Mouse (Mus musculus) forebrain, embryonic 12.5 days (tissue): ENCODE data around the gene 1700012P22Rik. TPM values are rescaled to one million over a fixed set of nuclear protein-coding genes. Genes with fewer than 3 reads are reported as not detected.

Experiments used
- ATAC-seq: fragments of 200-750 bp; cut with Nextera tagmentation; 2 replicates; pipeline ENCODE4 v1.8.0; 2017; ENCODE audit warnings: moderate TSS enrichment; ENCODE audit not compliant: low FRiP score
- H3K27ac ChIP-seq: fragments of 300-500 bp; sonication (generic); 2 replicates; pipeline ENCODE4 v1.5.1; 2016; ENCODE audit warnings: mild to moderate bottlenecking
- H3K27me3 ChIP-seq: fragments of 300-500 bp; sonication (generic); 2 replicates; pipeline ENCODE4 v1.6.1; 2016; ENCODE audit warnings: mild to moderate bottlenecking
- H3K36me3 ChIP-seq: fragments of 300-500 bp; sonication (generic); replicated peaks from 2 replicates; pipeline ENCODE4 v1.6.1; 2016; ENCODE audit warnings: mild to moderate bottlenecking
- H3K4me1 ChIP-seq: fragments of 300-500 bp; sonication (generic); 2 replicates; pipeline ENCODE4 v1.6.1; 2016
- H3K4me2 ChIP-seq: fragments of 300-500 bp; sonication (generic); 2 replicates; pipeline ENCODE4 v1.6.1; 2016; ENCODE audit warnings: mild to moderate bottlenecking, moderate library complexity
- H3K4me3 ChIP-seq: fragments of 300-500 bp; sonication (generic); replicated peaks from 2 replicates; pipeline ENCODE4 v1.5.1; 2016; ENCODE audit warnings: mild to moderate bottlenecking
- H3K9ac ChIP-seq: fragments of 300-500 bp; sonication (generic); 2 replicates; pipeline ENCODE4 v1.6.1; 2016; ENCODE audit warnings: mild to moderate bottlenecking
- H3K9me3 ChIP-seq: fragments of 300-500 bp; sonication (generic); 2 replicates; pipeline ENCODE4 v1.6.1; 2016
- WGBS: fragments of 180-500 bp; shearing (Covaris S2); methylation state at CpG from one replicate; pipeline ENCODE4 v1.1.7; 2016; 5-methylcytosine and 5-hydroxymethylcytosine counted together
- polyA plus RNA-seq: library from polyadenylated mRNA; unstranded; fragments of >200 nt; fragmentation: Nextera tagmentation; extraction: Ambion mirVana; gene quantifications from 2 replicates; pipeline ENCODE4 v1.2.1, GENCODE M21; 2016

Gene 1700012P22Rik
- not detected in 2 replicates for polyA plus RNA-seq

- no peak within 1 kb of the TSS for H3K27ac ChIP-seq
- no peaks in the 10 kb centered on the region for H3K4me1 ChIP-seq
- ATAC-seq: no peak
- no peak within 1 kb of the TSS for H3K4me3 ChIP-seq
- no peak within 1 kb of the TSS for H3K9ac ChIP-seq
- no peak within 1 kb of the TSS for H3K4me2 ChIP-seq
- H3K27me3 ChIP-seq: no peaks in the 10 kb centered on the region
- H3K9me3 ChIP-seq: peaks cover 33% of the 10 kb centered on the region
- H3K36me3 ChIP-seq: no peaks in the 10 kb centered on the region
These were observed at the start of gene 1700012P22Rik for GRCm38 (mm10) chr4:144438672-144439071. Gene 1700012P22Rik (minus strand): TSS chr4:144438772.

- H3K4me1 ChIP-seq: no peaks in the 10 kb centered on the region
- H3K9me3 ChIP-seq: peaks cover 51% of the 10 kb centered on the region
- no peak for ATAC-seq
- no peaks in the 10 kb centered on the region for H3K27me3 ChIP-seq
- H3K9ac ChIP-seq: no peak overlapping the region
- no peaks in the 10 kb centered on the region for H3K36me3 ChIP-seq
- WGBS: 43% methylated on average over 1 of the region's 1 CpGs
- H3K4me3 ChIP-seq: no peak overlapping the region
- H3K27ac ChIP-seq: no peak overlapping the region
- no peak overlapping the region for H3K4me2 ChIP-seq
These were observed 29.5 kb upstream of the 1700012P22Rik start for GRCm38 (mm10) chr4:144468091-144468490.

GRCm38 (mm10) chr4:144465206-144465605 is 26.6 kb upstream of the 1700012P22Rik start:
- Histone ChIP-seq H3K4me1 (no peaks in the 10 kb centered on the region), H3K9ac (no peak overlapping the region), H3K27ac (no peak overlapping the region), H3K9me3 (peaks cover 50% of the 10 kb centered on the region), H3K4me2 (no peak overlapping the region), H3K27me3 (no peaks in the 10 kb centered on the region), H3K4me3 (no peak overlapping the region), H3K36me3 (no peaks in the 10 kb centered on the region)
- ATAC-seq: no peak
- 80% methylated on average over 2 of the region's 2 CpGs for WGBS

DNA sequence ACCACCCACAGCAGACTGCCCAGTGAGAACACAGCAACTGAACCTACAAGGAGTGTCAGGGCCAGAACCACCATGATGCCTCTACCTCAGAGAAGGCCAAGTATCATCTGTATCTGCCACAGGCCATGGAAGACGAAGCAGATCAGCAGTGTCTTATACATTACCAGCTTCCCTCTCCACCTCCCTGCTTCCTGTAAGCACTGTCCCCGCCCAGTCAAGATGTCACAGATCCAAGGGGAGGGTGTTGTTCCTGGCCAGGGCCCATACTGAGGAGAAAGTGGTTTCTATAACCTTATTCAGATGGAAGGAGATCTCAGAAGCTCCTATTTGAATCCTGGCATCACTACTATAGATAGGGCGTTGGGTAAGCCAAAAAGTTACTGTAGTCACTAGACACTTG is 25.1 kb upstream of the 1700012P22Rik start, which contains the start of gene Aadacl3:
Aadacl3 (minus strand) TSS at position 101 of the 400 bp plus-strand sequence.
- 74% methylated on average over 3 of the region's 3 CpGs for WGBS
- Histone ChIP-seq H3K4me3 (no peak within 1 kb of the TSS), H3K9ac (no peak within 1 kb of the TSS), H3K27ac (no peak within 1 kb of the TSS), H3K4me1 (no peaks in the 10 kb centered on the region), H3K27me3 (no peaks in the 10 kb centered on the region), H3K4me2 (no peak within 1 kb of the TSS), H3K9me3 (peaks cover 53% of the 10 kb centered on the region), H3K36me3 (no peaks in the 10 kb centered on the region)
- ATAC-seq: no peak

GRCm38 (mm10) chr4:144453217-144453616 is 14.6 kb upstream of the 1700012P22Rik start, which contains the start of gene Gm9944:
Gene Gm9944 (minus strand): TSS chr4:144453317.
- no peak within 1 kb of the TSS for H3K4me3 ChIP-seq
- no peak within 1 kb of the TSS for H3K27ac ChIP-seq
- H3K4me2 ChIP-seq: no peak within 1 kb of the TSS
- H3K27me3 ChIP-seq: no peaks in the 10 kb centered on the region
- no peaks in the 10 kb centered on the region for H3K4me1 ChIP-seq
- ATAC-seq: no peak
- H3K9me3 ChIP-seq: peaks cover 48% of the 10 kb centered on the region; the same call in 1 of the 2 replicates
- H3K9ac ChIP-seq: no peak within 1 kb of the TSS
- no peaks in the 10 kb centered on the region for H3K36me3 ChIP-seq
- 69% methylated on average over 2 of the region's 2 CpGs for WGBS

- Histone ChIP-seq H3K27me3 (no peaks in the 10 kb centered on the region), H3K4me3 (no peak overlapping the region), H3K9me3 (peaks cover 42% of the 10 kb centered on the region), H3K4me1 (no peaks in the 10 kb centered on the region), H3K9ac (no peak overlapping the region), H3K27ac (no peak overlapping the region), H3K36me3 (no peaks in the 10 kb centered on the region), H3K4me2 (no peak overlapping the region)
- no peak for ATAC-seq
- 77% methylated on average over 2 of the region's 2 CpGs for WGBS
These were observed 10.0 kb upstream of the 1700012P22Rik start for GRCm38 (mm10) chr4:144448546-144448945.

DNA sequence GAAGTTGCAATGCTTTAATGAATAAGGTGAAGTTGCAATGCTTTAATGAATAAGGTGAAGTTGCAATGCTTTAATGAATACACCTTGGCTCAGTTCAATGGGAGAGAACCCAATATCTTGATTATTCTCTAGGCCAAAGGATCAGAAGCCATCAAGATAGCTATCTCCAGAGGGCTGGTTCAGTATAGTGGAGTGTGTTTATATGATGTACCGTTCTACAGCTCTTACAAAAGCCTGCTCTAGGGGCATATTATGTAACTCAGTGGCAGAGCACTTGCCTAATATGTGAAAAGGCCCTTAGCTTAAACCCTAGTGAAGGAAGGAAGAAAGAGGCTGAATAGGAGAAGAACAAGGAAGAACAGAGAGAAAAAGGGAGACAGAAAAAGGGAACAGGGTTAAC is 3.0 kb upstream of the 1700012P22Rik start:
- H3K27ac ChIP-seq: no peak overlapping the region
- no peak for ATAC-seq

GRCm38 (mm10) chr4:144441095-144441494 is 2.5 kb upstream of the 1700012P22Rik start:
- H3K9me3 ChIP-seq: peaks cover 44% of the 10 kb centered on the region
- H3K9ac ChIP-seq: no peak overlapping the region
- H3K36me3 ChIP-seq: no peaks in the 10 kb centered on the region
- ATAC-seq: no peak
- no peak overlapping the region for H3K4me3 ChIP-seq
- H3K4me1 ChIP-seq: no peaks in the 10 kb centered on the region
- H3K4me2 ChIP-seq: no peak overlapping the region
- 90% methylated on average over 3 of the region's 4 CpGs for WGBS
- H3K27ac ChIP-seq: no peak overlapping the region
- H3K27me3 ChIP-seq: no peaks in the 10 kb centered on the region

More for the DNA sequence above, 3.0 kb upstream of the 1700012P22Rik start:
- no peaks in the 10 kb centered on the region for H3K4me1 ChIP-seq
- no peak overlapping the region for H3K4me2 ChIP-seq
- peaks cover 47% of the 10 kb centered on the region for H3K9me3 ChIP-seq
- no peaks in the 10 kb centered on the region for H3K27me3 ChIP-seq
- no peak overlapping the region for H3K4me3 ChIP-seq
- no peak overlapping the region for H3K9ac ChIP-seq
- 78% methylated on average over 1 of the region's 1 CpGs for WGBS
- H3K36me3 ChIP-seq: no peaks in the 10 kb centered on the region

DNA sequence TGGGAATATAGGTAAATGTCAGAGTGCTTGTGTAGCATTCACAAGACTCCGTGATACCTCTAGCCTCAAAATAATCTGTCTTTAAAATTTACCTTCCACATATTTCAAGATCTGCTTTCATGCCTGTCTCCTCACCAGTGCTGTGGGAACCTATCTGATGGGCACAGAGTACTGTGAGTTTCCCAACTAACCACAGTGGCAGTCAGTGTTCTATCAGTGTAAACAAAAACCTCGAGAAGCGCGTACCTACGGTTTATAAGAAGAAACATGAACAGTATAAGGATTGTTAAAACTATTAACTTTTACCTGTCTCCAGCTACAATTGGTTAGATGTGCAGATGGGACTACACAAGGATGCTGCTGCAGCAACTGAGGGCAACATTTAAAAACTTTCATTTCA is 5.4 kb downstream of the 1700012P22Rik start:
- Histone ChIP-seq H3K4me2 (no peak overlapping the region), H3K27me3 (no peaks in the 10 kb centered on the region), H3K4me3 (no peak overlapping the region), H3K4me1 (no peaks in the 10 kb centered on the region), H3K27ac (no peak overlapping the region), H3K9me3 (peaks cover 21% of the 10 kb centered on the region), H3K9ac (no peak overlapping the region), H3K36me3 (no peaks in the 10 kb centered on the region)
- ATAC-seq: no peak
- WGBS: 89% methylated on average over 5 of the region's 5 CpGs

GRCm38 (mm10) chr4:144430723-144431122 is 7.8 kb downstream of the 1700012P22Rik start:
- 85% methylated on average over 2 of the region's 2 CpGs for whole genome bisulfite sequencing
- Histone ChIP-seq H3K4me3 (no peak overlapping the region), H3K36me3 (no peaks in the 10 kb centered on the region), H3K4me2 (no peak overlapping the region), H3K9ac (no peak overlapping the region), H3K27me3 (no peaks in the 10 kb centered on the region), H3K4me1 (no peaks in the 10 kb centered on the region), H3K9me3 (peaks cover 13% of the 10 kb centered on the region; the same call in 1 of the 2 replicates), H3K27ac (no peak overlapping the region)
- no peak for ATAC-seq

- Histone ChIP-seq H3K4me3 (no peak overlapping the region), H3K4me2 (no peak overlapping the region), H3K27me3 (no peaks in the 10 kb centered on the region), H3K36me3 (no peaks in the 10 kb centered on the region), H3K27ac (no peak overlapping the region), H3K4me1 (no peaks in the 10 kb centered on the region), H3K9me3 (peaks cover 13% of the 10 kb centered on the region; the same call in 1 of the 2 replicates), H3K9ac (no peak overlapping the region)
- WGBS: 29% methylated on average over 3 of the region's 3 CpGs
- ATAC-seq: no peak
These were observed 9.7 kb downstream of the 1700012P22Rik start for GRCm38 (mm10) chr4:144428868-144429267.

- no peak for ATAC-seq
- H3K27ac ChIP-seq: no peak overlapping the region
- H3K4me3 ChIP-seq: no peak overlapping the region
- no peaks in the 10 kb centered on the region for H3K4me1 ChIP-seq
- H3K36me3 ChIP-seq: no peaks in the 10 kb centered on the region
- H3K9me3 ChIP-seq: peaks cover 11% of the 10 kb centered on the region; the same call in 1 of the 2 replicates
- WGBS: 77% methylated on average over 5 of the region's 5 CpGs
- no peaks in the 10 kb centered on the region for H3K27me3 ChIP-seq
- H3K9ac ChIP-seq: no peak overlapping the region
- no peak overlapping the region for H3K4me2 ChIP-seq
These were observed 14.0 kb downstream of the 1700012P22Rik start for GRCm38 (mm10) chr4:144424590-144424989.

DNA sequence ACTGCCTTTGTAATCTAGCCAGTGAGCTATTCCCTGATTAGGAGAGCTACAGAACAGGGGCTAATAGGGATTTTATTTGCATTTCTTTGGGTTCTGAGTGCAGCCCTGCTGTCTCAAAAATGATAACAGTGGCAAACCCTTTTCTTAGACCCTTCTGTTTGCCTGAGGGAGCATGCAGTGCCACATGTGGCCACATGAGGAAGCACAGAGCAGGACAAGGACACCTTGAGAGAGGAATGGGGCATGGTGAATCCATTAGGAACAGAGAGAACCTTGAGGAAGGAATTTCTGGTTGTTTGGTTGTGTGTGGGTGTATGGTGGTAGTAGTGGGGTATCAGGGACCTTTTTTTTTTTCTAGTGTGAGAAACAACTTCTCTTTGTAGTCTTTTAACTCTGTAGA is 17.9 kb downstream of the 1700012P22Rik start:
- Histone ChIP-seq H3K27ac (no peak overlapping the region), H3K4me1 (no peaks in the 10 kb centered on the region), H3K9ac (no peak overlapping the region), H3K4me2 (no peak overlapping the region), H3K4me3 (no peak overlapping the region), H3K9me3 (peaks cover 30% of the 10 kb centered on the region), H3K27me3 (no peaks in the 10 kb centered on the region), H3K36me3 (no peaks in the 10 kb centered on the region)
- no peak for ATAC-seq
